Mouse (Mus musculus) lung, postnatal 0 days (tissue): ENCODE results near the gene Olfr237-ps1.
"Not testable (repeated sequence)": the region's sequence is repeated elsewhere in the genome, so short reads cannot be mapped to it uniquely, and the experiment has no call there.

ENCODE experiments used
- CTCF ChIP-seq: IDR thresholded peaks from 2 replicates; pipeline ENCODE4 v1.5.1; 2016; ENCODE audit warnings: antibody characterized with exemption, mild to moderate bottlenecking
- EP300 ChIP-seq: IDR thresholded peaks from 2 replicates; pipeline ENCODE4 v1.6.1; 2016; ENCODE audit warnings: antibody characterized with exemption, mild to moderate bottlenecking, control low read depth

GRCm38 (mm10) chr6:43106069-43106468 is 40.3 kb upstream of the Olfr237-ps1 start, which contains the start of gene Olfr441:
- not testable (repeated sequence) for TF ChIP-seq CTCF, EP300
